Mouse (Mus musculus) stomach, embryonic 16.5 days (tissue): ENCODE measurements at regions not wholly inside any gene's neighbourhood (a gene's known extent, or its start where the extent isn't known, plus 50 kb on each side); places are given as distances from the start of the nearest gene placed in this dataset.

Experiments used
- ATAC-seq: fragments of 200-750 bp; cut with Nextera tagmentation; 2 replicates; pipeline ENCODE4 v1.8.0; 2017; ENCODE audit warnings: moderate number of reproducible peaks, moderate TSS enrichment; ENCODE audit not compliant: insufficient read depth, low FRiP score
- H3K27ac ChIP-seq: fragments of 300-500 bp; sonication (generic); 2 replicates; pipeline ENCODE4 v1.5.1; 2014; ENCODE audit warnings: low read length
- H3K27me3 ChIP-seq: fragments of 300-500 bp; sonication (generic); 2 replicates; pipeline ENCODE4 v1.6.1; 2014; ENCODE audit warnings: low read length, control low read depth, mixed read lengths; ENCODE audit not compliant: control insufficient read depth, insufficient read depth
- H3K36me3 ChIP-seq: fragments of 300-500 bp; sonication (generic); 2 replicates; pipeline ENCODE4 v1.6.1; 2014; ENCODE audit warnings: low read length; ENCODE audit not compliant: control insufficient read depth, insufficient read depth
- H3K4me1 ChIP-seq: fragments of 300-500 bp; sonication (generic); 2 replicates; pipeline ENCODE4 v1.6.1; 2014; ENCODE audit warnings: low read length, control low read depth, mixed read lengths; ENCODE audit not compliant: control insufficient read depth, insufficient read depth
- H3K4me2 ChIP-seq: fragments of 300-500 bp; sonication (generic); 2 replicates; pipeline ENCODE4 v1.6.1; 2014; ENCODE audit warnings: low read depth, low read length, mixed read lengths
- H3K4me3 ChIP-seq: fragments of 300-500 bp; sonication (generic); replicated peaks from 2 replicates; pipeline ENCODE4 v1.5.1; 2014; ENCODE audit warnings: mild to moderate bottlenecking, low read length
- H3K9ac ChIP-seq: fragments of 300-500 bp; sonication (generic); 2 replicates; pipeline ENCODE4 v1.6.1; 2014; ENCODE audit warnings: low read length
- H3K9me3 ChIP-seq: fragments of 300-500 bp; sonication (generic); replicated peaks from 2 replicates; pipeline ENCODE4 v1.6.1; 2016; ENCODE audit warnings: low read length, control low read depth; ENCODE audit not compliant: control insufficient read depth
- WGBS: fragments of 180-500 bp; shearing (Covaris S2); extraction: QIAGEN DNeasy Blood & Tissue Kit; methylation state at CpG from one replicate; pipeline ENCODE4 v1.1.7; 2014; 5-methylcytosine and 5-hydroxymethylcytosine counted together

- no peak for ATAC-seq
- H3K27ac ChIP-seq = peak overlapping the region; percentile 22; the same call in 1 of the 2 replicates
Measured at GRCm38 (mm10) chr2:166354391-166354790, 198.9 kb upstream of the Sulf2 start.

GRCm38 (mm10) chr2:166353447-166354111, 198.1 kb upstream of the Sulf2 start:
- 0 out of 2 replicates have a peak, but pooled peaks cover 3% of the 10 kb centered on the region for H3K27me3 ChIP-seq
- H3K9ac ChIP-seq = no peak overlapping the region
- no peak overlapping the region for H3K4me3 ChIP-seq
- peaks cover 23% of the 10 kb centered on the region for H3K4me1 ChIP-seq
- H3K4me2 ChIP-seq = no peak overlapping the region
- no peaks in the 10 kb centered on the region for H3K9me3 ChIP-seq
- no peaks in the 10 kb centered on the region for H3K36me3 ChIP-seq
- H3K27ac ChIP-seq = peak overlapping the region; percentile 22; the same call in 1 of the 2 replicates
- no peak for ATAC-seq
- 42% methylated on average over 12 of the region's 12 CpGs for WGBS

More at GRCm38 (mm10) chr2:166354391-166354790, 198.9 kb upstream of the Sulf2 start:
- WGBS = 90% methylated on average over 4 of the region's 4 CpGs
- Histone ChIP-seq H3K36me3 (no peaks in the 10 kb centered on the region), H3K9me3 (no peaks in the 10 kb centered on the region), H3K9ac (no peak overlapping the region), H3K4me3 (no peak overlapping the region), H3K27me3 (0 out of 2 replicates have a peak, but pooled peaks cover 3% of the 10 kb centered on the region), H3K4me1 (peaks cover 23% of the 10 kb centered on the region), H3K4me2 (no peak overlapping the region)

GRCm38 (mm10) chr2:166351984-166352383, 196.5 kb upstream of the Sulf2 start:
- H3K4me1 ChIP-seq = peaks cover 20% of the 10 kb centered on the region
- H3K4me2 ChIP-seq = no peak overlapping the region
- H3K9me3 ChIP-seq = no peaks in the 10 kb centered on the region
- 0 out of 2 replicates have a peak, but pooled peaks cover 3% of the 10 kb centered on the region for H3K27me3 ChIP-seq
- WGBS = 77% methylated on average over 5 of the region's 5 CpGs
- H3K36me3 ChIP-seq = no peaks in the 10 kb centered on the region
- no peak overlapping the region for H3K9ac ChIP-seq
- H3K4me3 ChIP-seq = no peak overlapping the region
- ATAC-seq = no peak
- 0 out of 2 replicates have a peak overlapping the region, but pooled peaks have one; percentile 19 for H3K27ac ChIP-seq

GRCm38 (mm10) chr2:166351581-166351980, 196.1 kb upstream of the Sulf2 start:
- H3K36me3 ChIP-seq = no peaks in the 10 kb centered on the region
- 0 out of 2 replicates have a peak, but pooled peaks cover 3% of the 10 kb centered on the region for H3K27me3 ChIP-seq
- WGBS = 69% methylated on average over 9 of the region's 9 CpGs
- no peak overlapping the region for H3K4me2 ChIP-seq
- ATAC-seq = no peak
- H3K4me1 ChIP-seq = peaks cover 23% of the 10 kb centered on the region
- H3K4me3 ChIP-seq = no peak overlapping the region
- H3K27ac ChIP-seq = 0 out of 2 replicates have a peak overlapping the region, but pooled peaks have one; percentile 19
- H3K9me3 ChIP-seq = no peaks in the 10 kb centered on the region
- H3K9ac ChIP-seq = no peak overlapping the region

GRCm38 (mm10) chr2:166348654-166349053, 193.2 kb upstream of the Sulf2 start:
- no peaks in the 10 kb centered on the region for H3K9me3 ChIP-seq
- H3K9ac ChIP-seq = no peak overlapping the region
- H3K4me3 ChIP-seq = no peak overlapping the region
- ATAC-seq = no peak
- 0 out of 2 replicates have a peak, but pooled peaks cover 3% of the 10 kb centered on the region for H3K27me3 ChIP-seq
- H3K4me1 ChIP-seq = peaks cover 24% of the 10 kb centered on the region
- 51% methylated on average over 10 of the region's 10 CpGs for WGBS
- no peaks in the 10 kb centered on the region for H3K36me3 ChIP-seq
- no peak overlapping the region for H3K4me2 ChIP-seq
- no peak overlapping the region for H3K27ac ChIP-seq

GRCm38 (mm10) chr2:166346421-166347182, 191.1 kb upstream of the Sulf2 start:
- WGBS = 41% methylated on average over 18 of the region's 18 CpGs
- Histone ChIP-seq H3K4me2 (no peak overlapping the region), H3K9me3 (no peaks in the 10 kb centered on the region), H3K9ac (no peak overlapping the region), H3K36me3 (no peaks in the 10 kb centered on the region), H3K27me3 (0 out of 2 replicates have a peak, but pooled peaks cover 3% of the 10 kb centered on the region), H3K4me3 (no peak overlapping the region), H3K27ac (peak overlapping the region; percentile 16; the same call in 1 of the 2 replicates), H3K4me1 (peaks cover 19% of the 10 kb centered on the region)
- ATAC-seq = no peak

- Histone ChIP-seq H3K4me2 (no peak overlapping the region), H3K4me3 (no peak overlapping the region), H3K27ac (peak overlapping the region; percentile 84), H3K9me3 (no peaks in the 10 kb centered on the region), H3K4me1 (peaks cover 25% of the 10 kb centered on the region), H3K9ac (no peak overlapping the region), H3K36me3 (no peaks in the 10 kb centered on the region), H3K27me3 (no peaks in the 10 kb centered on the region)
- peak; percentile 70; the same call in 1 of the 2 replicates for ATAC-seq
- 33% methylated on average over 10 of the region's 10 CpGs for WGBS
Measured at GRCm38 (mm10) chr2:166343551-166344340, 188.3 kb upstream of the Sulf2 start.

GRCm38 (mm10) chr2:166342407-166342806, 186.9 kb upstream of the Sulf2 start:
- H3K27me3 ChIP-seq = no peaks in the 10 kb centered on the region
- peaks cover 27% of the 10 kb centered on the region for H3K4me1 ChIP-seq
- no peak overlapping the region for H3K4me2 ChIP-seq
- H3K36me3 ChIP-seq = no peaks in the 10 kb centered on the region
- peak overlapping the region; percentile 84 for H3K27ac ChIP-seq
- WGBS = 58% methylated on average over 9 of the region's 9 CpGs
- H3K9me3 ChIP-seq = no peaks in the 10 kb centered on the region
- no peak overlapping the region for H3K9ac ChIP-seq
- H3K4me3 ChIP-seq = no peak overlapping the region
- no peak for ATAC-seq
